Mouse (Mus musculus) small intestine, adult 2 months (tissue): ENCODE data around the gene Zbtb14.
A peak's percentile ranks its signal among the peaks of the same experiment; 100 is the strongest.

Experiments
- CTCF ChIP-seq: fragments of 200-500 bp; IDR thresholded peaks from 2 replicates; pipeline ENCODE4 v1.5.1; 2012; ENCODE audit warnings: low read depth, mild to moderate bottlenecking, control low read depth, inconsistent platforms, low read length, moderate library complexity, mixed read lengths; ENCODE audit not compliant: insufficient replicate concordance, insufficient read length; ENCODE audit errors: extremely low read depth
- POLR2A ChIP-seq: fragments of 200-500 bp; IDR thresholded peaks from 2 replicates; pipeline ENCODE4 v1.6.1; 2012; ENCODE audit warnings: low read depth, mild to moderate bottlenecking, control low read depth, inconsistent platforms, low read length, moderate library complexity

GRCm38 (mm10) chr17:69383941-69384665 lies 1.3 kb downstream of the Zbtb14 start:
- TF ChIP-seq CTCF = 0 out of 2 replicates have a peak, but pooled peaks have one; percentile 0
- no peak for TF ChIP-seq POLR2A
